Mouse (Mus musculus) erythroblast, embryonic 14.5 days (primary cell): ENCODE measurements around the gene Asxl1.

Source experiments
- GATA1 ChIP-seq: IDR thresholded peaks from 2 replicates; pipeline ENCODE4 v1.6.1; 2012; ENCODE audit warnings: low read length, inconsistent platforms, mixed read lengths
- TAL1 ChIP-seq: IDR thresholded peaks from 3 replicates; pipeline ENCODE4 v1.6.1; 2012; ENCODE audit warnings: low read length, inconsistent platforms, mixed read lengths

- TF ChIP-seq GATA1 (no peak), TAL1 (no peak)
Observed at GRCm38 (mm10) chr2:153423113-153423512, 77.5 kb downstream of the Asxl1 start.
